Mouse (Mus musculus) cerebellum, adult (tissue): ENCODE measurements at regions not wholly inside any gene's neighbourhood (a gene's known extent, or its start where the extent isn't known, plus 50 kb on each side); places are given as distances from the start of the nearest gene placed in this dataset.
"Not testable (repeated sequence)": the region's sequence is repeated elsewhere in the genome, so short reads cannot be mapped to it uniquely, and the experiment has no call there.

ENCODE experiments used
- ATAC-seq: cut with Nextera tagmentation; 2 replicates; pipeline ENCODE4 v1.9.2; 2017; ENCODE audit warnings: mild to moderate bottlenecking, moderate library complexity, mixed read lengths; ENCODE audit not compliant: insufficient number of reproducible peaks, low FRiP score, low TSS enrichment

DNA sequence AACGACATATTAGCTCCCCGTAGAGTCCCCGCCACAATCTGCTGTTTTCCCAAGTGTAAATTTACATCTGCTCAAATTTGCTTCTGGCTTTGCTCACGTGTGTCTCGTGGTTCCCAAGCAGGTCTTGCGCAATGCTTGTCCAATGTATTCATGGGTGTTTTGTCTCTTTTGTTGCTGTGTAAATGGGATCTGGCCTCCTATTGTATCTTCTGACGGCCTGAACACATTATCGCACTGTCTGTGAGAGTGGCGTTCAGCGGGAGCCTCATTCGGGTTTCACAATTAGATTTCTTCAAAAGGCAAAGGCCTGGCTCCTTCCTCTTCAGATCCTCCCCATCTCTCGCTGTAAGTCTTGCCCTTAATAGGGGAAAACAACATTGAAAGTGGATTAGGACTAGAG is 274.5 kb downstream of the Fam19a5 start:
- no peak for ATAC-seq

DNA sequence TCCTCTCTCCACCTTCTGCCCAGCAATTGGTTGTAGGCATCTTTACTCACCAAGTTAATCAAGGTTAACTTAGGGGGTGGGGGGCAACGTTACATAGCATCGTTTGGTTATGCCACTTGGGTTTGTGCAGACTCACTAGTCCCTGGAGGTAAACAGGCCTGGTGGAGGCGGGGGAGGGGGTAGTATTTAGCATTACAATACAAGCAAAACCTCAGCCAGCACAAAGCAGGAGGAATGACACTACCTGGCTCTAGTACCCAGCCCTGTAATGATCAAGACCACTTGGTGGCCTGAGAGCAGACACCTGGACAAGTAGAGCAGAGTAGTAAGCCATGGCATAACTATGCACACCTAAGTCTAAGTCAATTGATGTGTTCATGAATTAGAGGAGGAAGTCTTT is 298.0 kb downstream of the Fam19a5 start:
- ATAC-seq = no peak

DNA sequence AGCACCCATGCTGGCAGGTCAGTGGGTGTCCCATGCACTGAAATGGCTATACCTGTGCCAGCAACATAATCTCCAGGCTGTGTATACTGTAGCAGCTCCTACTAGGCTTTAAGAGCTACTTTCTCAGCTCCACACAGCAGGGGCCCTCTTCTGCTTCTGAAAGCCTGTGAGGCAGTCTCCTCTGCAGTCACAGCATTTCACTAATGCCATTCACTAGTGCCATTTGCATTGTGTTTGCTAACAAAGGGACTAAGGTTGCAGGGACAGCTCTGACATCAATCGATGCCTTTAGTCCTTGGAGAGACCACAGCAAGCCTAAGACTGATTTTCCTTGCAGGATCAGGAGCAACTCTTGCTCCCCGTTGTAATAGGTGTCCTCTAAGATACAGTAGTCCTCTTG is 315.0 kb downstream of the Fam19a5 start:
- ATAC-seq = no peak

DNA sequence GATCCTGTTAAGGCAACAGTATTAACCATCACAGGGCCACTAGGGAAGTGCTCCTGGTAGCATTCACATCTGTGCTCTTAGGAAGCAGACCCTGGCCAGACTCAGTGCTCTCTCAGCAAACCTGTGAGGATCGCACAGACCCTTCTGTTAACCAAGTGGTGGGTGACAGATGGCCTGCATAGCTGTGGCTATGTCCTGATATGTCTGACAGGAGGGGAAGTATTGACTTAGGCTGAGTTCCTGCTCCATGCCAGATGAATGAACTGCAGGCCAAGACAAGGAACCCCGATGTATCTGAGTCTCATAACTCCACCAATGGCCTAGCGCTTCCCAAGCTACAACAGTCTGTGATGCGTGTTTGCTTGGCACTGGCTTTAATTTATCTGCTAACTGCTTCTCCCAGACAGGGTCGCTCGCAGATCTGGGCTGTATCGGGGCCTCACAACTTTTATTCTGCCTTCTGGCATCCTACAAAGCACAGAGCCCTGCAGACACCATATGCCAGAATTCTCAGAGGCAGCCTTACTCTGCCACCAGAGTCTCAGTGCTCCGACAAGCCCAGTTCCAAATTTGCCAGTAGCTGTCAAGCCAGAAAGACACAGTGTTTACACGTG is 332.3 kb downstream of the Fam19a5 start:
- no peak for ATAC-seq

DNA sequence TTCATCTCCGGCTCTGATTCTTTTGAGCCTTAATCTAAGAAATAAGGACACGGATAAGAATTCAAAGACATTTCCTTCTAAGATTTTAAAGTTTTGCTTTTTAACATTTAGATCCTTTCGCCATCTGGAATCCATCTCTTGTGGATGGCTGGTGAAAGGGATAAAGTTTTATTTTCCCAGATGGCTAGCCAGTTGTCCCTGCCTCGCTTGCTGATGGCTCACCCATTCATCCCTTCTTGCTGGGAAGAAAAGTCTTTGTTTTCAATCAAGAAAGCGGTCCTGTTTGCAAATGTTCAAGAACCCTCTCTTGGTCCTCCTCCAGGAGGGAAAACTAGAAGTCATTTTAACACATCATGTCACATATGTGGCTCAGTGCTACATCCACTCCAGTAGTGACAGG is 346.8 kb downstream of the Fam19a5 start:
- ATAC-seq = no peak

DNA sequence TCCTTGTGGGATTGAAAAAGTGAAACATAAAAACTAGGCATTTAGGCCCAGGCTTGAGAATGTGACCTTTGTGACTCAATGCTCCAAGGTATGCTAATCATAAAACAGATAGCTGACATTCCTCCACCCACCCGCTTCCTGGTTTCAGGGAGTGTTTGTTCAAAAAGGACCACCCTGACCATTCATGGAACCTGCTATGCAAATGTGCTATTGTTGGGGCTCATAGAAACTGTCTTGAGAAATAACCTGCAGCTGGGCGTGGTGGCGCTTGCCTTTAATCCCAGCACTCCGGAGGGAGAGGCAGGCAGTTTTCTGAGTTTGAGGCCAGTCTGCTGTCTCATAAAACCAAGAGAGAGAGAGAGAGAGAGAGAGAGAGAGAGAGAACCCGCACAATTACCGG is 350.8 kb downstream of the Fam19a5 start:
- not testable (repeated sequence) for ATAC-seq

DNA sequence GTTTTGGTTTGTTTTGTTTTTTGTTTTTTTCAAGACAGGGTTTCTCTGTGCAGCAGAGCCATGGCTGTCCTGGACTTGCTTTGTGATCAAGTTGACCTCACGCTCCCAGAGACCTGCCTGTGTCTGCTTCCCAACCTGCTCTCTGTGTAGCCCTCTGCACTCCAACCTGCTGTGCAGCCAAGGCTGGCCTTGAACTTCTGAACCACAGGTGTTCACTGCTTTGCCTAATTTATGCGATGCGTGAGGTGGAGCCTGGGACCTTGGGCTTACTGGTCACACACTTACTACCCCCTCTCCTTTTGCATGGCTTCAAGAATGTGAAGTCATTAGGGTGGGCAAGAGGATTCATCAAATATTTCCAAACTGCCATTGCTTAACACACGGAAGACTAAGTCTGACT is 354.6 kb downstream of the Fam19a5 start:
- no peak for ATAC-seq

DNA sequence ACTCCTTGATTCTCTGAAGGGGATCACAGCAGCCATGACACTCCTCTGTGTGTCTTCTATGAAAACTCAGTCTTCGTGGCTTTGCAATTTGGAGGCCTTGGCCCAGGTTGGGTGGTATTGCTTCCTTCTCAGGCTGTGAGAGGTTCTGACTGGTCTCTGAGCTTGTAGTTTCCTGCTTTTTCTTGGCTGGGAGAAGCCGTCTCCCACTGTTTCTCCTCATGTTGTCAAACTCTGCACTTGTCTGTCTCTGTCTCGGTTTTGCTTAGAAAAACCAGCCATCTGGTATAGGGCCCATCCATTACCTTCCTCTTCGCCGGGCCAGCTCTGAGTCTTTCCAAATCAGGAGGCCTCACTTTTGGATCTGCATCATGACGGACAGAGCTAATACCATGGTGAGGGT is 360.3 kb downstream of the Fam19a5 start:
- peak; percentile 45; the same call in 1 of the 2 replicates for ATAC-seq

DNA sequence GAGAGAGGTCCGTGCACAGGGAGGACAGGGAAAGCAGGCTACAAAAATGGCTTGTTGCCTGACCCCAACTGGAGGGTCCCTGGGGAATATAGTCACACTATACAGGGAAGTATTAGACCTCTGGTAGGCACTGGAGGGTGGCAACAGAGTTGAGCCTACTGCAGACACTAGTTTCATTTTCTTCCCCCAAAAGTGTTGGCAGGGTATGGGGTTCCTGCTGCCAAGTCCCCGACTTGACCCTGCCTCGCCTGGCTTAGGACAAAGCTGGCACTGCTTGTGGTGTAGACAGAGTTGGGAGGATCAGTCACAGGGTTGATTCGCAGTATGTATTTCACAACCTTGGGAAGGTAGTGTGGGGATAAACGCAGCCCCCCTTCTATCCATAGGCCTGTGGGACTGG is 362.2 kb downstream of the Fam19a5 start:
- ATAC-seq = no peak

DNA sequence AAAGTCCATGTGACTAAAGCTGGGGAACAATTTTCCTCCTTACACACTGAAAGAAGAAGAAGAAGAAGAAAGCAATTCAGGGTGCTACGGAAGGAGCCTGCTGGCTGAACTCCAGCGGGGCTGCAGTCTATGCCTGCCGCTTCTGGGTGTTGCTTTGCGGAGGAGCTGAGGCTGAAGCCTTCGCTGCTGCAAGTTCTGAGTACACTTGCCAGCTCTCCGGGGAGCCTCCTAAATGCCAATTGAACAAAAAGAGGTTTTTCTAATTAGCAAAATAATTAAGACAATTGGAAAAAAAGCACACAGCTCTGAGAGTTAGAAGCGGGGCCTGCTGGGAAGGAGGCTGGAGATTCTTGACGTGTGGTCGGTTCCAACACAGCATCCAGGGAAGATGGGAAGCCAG is 378.0 kb downstream of the Fam19a5 start:
- ATAC-seq = no peak

DNA sequence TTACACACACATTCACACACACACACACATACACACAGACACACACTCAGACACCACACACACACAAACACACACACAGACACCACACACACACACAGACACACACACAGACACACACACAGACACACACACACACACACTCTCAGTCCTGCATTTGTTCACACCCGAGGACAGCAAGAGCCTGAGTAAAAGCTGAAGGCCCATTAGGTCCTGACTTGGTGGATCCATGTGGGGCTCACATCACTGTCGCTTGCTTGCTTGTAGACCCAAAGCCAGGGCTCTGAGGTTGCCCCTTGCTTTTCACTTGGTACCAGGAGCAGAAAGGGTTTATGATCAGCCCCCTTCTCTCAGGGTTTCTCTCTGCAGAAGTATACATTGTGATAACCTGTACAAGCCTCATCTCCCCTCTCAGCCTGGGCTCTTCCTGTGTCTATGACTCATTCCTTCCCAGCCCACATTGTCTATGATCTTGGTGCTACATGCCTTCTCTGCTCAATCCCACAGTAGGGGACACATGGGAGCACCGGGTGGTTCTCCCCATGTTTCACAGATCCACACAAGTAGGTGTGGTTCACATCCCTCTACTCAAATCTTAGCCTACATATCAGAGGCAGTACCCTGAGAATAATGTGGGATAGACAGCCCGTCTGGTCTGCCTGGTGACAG is 378.8 kb downstream of the Fam19a5 start:
- ATAC-seq = no peak

DNA sequence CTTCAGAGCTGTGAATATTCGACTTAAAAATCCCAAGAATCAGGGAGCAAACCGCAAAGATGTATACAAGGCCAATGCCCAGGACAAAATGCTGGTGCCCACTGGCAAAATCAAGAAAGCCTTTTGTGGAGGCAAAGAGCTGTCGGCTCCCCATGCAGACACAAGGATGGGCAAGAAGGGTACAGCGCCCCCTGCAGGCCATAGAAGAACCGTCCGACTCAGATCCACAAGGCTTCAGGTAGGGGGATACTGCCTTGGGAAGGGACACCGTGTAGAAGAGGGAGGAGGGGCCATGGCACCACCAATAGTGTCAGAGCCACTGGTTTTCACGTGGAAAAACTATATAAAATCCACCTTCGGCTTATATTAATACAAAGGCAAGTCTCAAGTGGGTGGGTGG is 379.8 kb downstream of the Fam19a5 start:
- no peak for ATAC-seq

DNA sequence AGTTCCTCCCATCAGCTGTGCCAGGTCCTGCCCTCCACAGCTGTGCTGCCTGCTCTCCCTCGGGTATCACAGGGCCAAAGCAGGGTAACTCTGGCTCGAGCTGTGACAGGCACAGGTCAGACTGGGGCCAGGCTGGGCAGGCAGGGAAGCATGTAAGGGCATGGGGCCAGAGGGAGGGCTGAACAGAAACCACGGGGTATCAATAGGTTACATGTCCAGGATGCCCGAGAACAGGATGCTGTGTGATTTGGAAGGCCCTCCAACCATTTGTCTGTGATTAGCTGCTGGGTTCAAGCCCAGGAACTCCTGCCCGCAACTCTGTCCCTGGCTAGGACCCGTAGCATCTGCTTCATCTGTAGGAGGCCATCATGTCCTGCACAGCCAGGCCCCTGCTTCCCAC is 391.9 kb downstream of the Fam19a5 start:
- no peak for ATAC-seq

DNA sequence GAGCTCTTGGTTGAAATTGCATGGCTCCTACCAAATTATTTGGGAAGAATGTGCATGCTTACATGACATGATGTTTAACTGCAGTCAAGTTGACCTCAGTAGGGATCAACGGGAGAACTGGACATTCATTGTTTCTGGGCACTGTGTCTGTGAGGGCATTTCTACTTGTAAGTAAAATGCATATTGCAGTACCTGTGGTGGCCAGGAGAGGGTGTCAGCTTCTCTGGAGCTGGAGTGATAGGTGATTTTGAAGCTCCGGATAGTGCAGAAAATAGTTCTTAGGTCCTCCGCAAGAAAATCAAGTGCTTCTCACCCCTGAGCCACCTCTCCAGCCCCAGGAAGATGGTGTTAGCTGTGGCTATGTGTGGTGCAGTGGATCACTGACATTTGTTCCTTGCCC is 396.7 kb downstream of the Fam19a5 start:
- no peak for ATAC-seq

DNA sequence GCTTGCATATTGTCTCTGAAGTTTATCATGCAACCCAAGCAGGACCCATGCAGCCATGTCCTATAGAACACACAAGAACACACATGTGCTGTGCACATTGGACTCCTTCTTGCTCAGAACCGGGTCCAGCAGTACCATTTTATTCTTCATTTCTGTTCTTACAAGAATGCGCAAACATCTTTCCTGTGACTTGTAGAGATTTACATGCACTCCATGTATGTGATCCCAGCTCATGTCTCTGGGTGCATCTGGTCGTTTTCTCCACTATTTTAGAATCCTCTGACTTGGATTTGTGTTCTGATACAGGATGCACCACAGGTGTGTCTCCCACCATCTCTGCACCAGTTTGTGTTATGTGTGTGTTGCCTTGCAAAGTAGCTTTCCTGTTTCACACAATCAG is 408.4 kb downstream of the Fam19a5 start:
- ATAC-seq = no peak

DNA sequence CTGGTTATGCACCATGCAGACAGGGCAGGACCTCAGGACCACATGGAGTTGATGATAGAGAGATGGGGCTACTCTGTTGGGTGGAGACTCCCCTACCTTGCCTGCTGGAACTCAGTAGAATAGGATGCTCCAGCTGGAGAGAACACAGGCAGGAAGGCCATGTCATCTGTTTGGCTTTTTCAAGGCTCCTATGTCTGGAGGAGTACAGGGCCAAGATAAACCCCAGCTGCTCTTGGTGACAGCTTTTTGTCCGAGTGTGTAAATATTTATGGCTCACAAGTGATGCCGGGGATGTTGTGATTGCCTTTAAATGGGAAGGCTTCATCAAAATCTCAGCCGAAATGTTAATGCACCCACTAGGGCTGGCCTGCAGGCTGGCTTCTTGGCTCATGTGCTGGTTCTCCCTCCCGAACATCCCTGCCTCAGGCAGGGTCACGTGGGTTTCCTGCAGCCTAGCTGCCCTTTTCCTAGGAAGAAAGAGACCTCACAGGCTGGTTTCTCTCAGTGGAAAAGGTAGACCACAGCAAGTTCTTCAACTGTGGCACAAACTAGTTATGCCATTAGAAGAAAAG is 411.7 kb downstream of the Fam19a5 start:
- ATAC-seq = no peak

DNA sequence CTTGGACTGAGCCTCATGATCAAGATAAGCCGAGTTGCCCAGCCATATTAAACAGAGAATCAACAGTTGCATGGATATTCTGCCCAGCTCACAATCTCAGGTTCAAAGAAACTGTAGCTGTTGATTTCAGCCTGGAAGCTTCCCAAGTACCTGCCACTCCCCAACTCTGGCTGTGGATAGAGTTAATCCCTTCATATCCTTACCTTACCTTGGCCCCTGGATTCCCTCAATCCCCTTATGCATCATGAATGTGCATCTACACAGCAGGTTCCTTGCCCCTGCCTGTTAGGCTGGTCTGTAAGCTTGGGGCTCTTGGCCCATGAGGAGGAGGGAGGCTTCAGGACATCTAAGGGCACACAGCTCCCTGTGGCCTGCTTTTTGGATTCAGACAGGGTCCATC is 414.8 kb downstream of the Fam19a5 start:
- ATAC-seq = no peak

DNA sequence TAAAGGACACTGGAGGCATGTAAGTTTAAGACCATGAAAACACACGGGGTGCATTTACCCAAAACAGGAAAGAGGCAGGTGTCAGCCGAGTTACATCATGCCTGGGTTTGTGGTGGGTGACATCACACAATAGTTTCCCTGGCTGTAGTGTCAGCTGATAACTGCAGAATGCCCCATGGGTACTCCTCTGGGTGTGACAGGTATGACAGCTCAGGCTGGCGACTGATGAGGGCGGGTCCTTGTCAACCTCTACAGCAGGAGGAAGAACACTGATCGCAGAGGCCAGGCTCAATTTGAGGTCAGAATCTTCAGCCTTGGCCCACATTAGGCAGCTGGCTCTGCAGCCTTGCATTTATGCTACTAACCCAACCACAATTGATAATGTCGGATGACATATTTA is 428.5 kb downstream of the Fam19a5 start:
- no peak for ATAC-seq

DNA sequence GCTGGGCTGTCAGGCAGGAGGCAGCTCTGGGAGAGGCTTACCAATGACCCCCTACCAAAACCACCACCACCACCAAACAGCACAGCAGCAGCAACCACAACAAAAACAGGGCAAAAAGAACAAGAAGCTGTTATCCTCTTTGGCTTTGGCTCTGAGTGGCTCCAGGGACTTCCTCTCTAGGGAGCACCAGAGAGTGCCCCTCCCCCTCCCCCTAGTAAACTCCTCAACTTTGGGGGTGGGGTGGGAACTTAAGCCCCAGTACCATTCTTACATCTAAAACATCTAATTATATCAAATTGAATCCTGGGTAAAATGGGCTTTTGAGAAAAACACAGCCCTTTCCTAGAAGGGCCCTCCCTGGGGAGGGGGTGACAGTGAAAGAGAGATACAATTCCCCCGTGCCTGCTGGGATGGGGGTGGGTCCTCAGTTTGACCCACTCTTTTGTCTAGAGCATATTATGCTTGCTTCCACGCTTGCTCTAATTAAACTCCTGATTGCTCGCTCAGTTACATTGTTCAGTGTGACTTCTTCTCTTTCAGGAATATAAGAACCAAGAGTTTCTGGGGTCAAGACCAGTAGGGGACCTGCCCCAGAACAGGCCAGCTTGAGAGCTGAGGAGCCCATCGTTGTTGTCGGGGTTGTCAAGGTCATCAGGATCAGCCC is 443.4 kb downstream of the Fam19a5 start:
- ATAC-seq = no peak

DNA sequence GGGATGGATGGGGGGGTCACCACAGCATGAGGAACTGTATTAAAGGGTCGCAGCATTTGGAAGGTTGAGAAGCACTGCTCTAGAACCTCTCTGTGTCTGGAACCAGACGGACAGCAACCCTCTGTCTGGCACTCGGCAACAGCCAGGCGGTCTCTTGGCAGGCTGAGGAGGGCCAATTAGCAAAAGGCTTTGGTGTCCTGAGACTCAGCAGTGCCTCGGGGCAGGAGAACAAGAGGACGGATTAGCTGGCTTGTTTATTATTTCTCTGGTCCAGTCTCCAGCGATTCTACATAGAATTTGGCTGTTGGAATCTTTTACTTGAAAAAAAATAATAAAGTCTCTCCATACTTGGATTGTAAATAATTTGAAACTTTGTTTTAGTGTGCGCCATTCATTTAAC is 450.4 kb downstream of the Fam19a5 start:
- ATAC-seq = no peak

DNA sequence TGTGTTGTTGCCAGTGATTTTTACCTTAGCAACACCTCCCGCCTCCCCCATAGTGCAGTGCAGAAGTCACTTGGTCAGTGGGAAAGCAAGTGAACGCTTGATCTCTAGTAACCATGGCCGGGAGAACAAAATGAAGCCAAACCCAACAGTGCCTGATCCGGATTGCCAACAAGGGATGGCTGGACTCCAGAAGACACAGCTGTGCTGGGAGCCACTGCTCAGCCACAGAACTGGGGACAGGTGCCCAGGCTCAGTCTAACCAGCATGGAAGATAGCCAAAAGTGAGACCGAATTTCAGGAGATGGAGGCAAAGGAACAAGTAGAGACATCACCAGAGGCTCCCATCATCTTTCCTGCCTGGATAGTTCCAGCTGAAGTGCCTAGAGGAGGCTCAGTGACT is 473.0 kb downstream of the Fam19a5 start:
- no peak for ATAC-seq

DNA sequence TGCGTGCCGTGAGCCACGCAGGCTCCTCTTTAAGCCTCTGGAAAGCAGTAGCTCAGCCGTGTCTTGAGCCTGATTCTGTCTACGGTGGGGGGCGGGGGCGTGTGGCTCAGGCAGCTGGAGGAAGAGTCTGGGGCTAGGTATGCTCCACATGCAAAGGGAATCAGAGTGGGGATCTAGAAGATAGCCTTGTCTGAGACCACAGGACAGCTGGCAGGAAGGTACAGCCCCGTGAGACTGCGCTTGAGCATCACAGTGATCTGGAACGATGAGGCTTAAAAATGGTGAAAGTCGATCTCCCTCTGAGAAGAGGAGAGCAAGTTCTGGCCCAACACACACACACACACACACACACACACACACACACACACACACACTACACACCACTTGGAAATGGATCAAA is 488.7 kb downstream of the Fam19a5 start:
- ATAC-seq = no peak
